20 mouse cellular contexts compared by ENCODE assay signal in the genomic region with DNA sequence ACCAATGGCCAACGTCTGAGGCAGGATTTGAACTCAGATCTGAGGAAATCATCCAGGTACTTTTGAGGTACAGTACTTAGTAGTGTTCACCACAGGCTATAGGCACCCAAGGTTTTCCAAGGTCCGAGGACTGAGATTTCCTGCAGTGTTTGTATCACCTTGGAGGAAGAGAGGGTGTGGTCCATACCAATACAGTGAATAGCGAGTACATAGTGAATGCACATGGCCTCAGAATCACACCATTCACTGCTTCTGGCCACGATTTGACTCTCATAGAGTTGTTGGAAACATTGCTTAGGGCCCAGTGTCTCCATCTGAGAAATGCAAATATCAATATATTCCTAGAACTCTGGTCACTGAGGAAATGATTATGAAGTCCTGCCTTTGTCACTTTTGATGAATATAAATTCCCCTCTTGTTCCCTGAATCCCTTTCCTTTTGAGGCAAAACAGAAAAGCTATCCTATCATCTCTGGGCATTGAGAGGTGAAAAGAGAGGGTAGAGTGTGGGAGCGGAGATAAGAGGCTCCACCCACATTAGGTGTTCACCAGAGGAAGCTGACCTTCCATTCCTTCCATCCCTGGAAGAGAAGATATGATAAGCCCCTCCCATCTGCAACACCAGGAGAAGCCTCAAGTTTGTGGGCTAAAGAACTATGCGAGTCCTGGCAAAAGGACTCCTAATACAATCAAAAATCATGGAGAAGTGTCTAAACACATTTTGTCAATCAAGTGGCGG.
DNase-seq lines count a peak whose midpoint lies in the region; ATAC-seq and TF ChIP-seq lines count a peak whose summit lies in the region.
"Had no signal": no experiment of that assay in that cellular context is flagged by ENCODE, and none has a peak within 500 bp of the region (broad histone marks: within the 10 kb centered on the region; RNA-seq: fewer than 3 reads in every experiment).

No protein-coding gene starts in this region.

- no peaks in the 10 kb centered on the region for H3K9me3 ChIP-seq in megakaryocyte, embryonic 14.5 days
- no peaks in the 10 kb centered on the region for H3K9me3 ChIP-seq in liver, embryonic 14.5 days (ENCODE audit: control insufficient read depth, low read length)
- H3K9me3 ChIP-seq in midbrain, embryonic 11.5 days (ENCODE audit: control insufficient read depth, low read length), result no peaks in the 10 kb centered on the region
- H3K9me3 ChIP-seq: forebrain, embryonic 12.5 days; limb, embryonic 15.5 days; neural tube, embryonic 15.5 days had no signal

- ATAC-seq in megakaryocyte, adult 5-6 weeks (ENCODE audit: poor library complexity, severe bottlenecking), result no peak
- peak; percentile 97 for ATAC-seq in erythroblast, adult 5-6 weeks (replicated peaks; ENCODE audit: low FRiP score, poor library complexity, severe bottlenecking)
- peak; percentile 94 for ATAC-seq in liver, embryonic 14.5 days (ENCODE audit: insufficient read depth)
- no peak for ATAC-seq in midbrain, embryonic 11.5 days (ENCODE audit: low FRiP score)
- no peak for ATAC-seq in frontal cortex, adult (ENCODE audit: low TSS enrichment)

- TF ChIP-seq EP300 in liver, embryonic 14.5 days (IDR thresholded peaks at IDR 0.05; ENCODE audit: low read depth), result peak; percentile 93

- no peaks in the 10 kb centered on the region for H3K27me3 ChIP-seq in megakaryocyte, embryonic 14.5 days (replicated peaks)
- no peaks in the 10 kb centered on the region for H3K27me3 ChIP-seq in liver, embryonic 14.5 days (ENCODE audit: control insufficient read depth, insufficient read depth, low read length)
- no peaks in the 10 kb centered on the region for H3K27me3 ChIP-seq in midbrain, embryonic 11.5 days (ENCODE audit: control insufficient read depth, insufficient read depth, low read length)
- H3K27me3 ChIP-seq: forebrain, embryonic 12.5 days; limb, embryonic 15.5 days; neural tube, embryonic 15.5 days had no signal

- H3K27ac ChIP-seq in liver, embryonic 14.5 days, result peak overlapping the region; percentile 94
- H3K27ac ChIP-seq in midbrain, embryonic 11.5 days (ENCODE audit: low read depth, low read length), result no peak overlapping the region
- H3K27ac ChIP-seq: forebrain, embryonic 12.5 days; limb, embryonic 15.5 days; neural tube, embryonic 15.5 days had no signal

- peak; percentile 82 to 84 (median 83) for DNase-seq in liver, embryonic 14.5 days (ENCODE audit: low read depth in 3 of 3, low spot score in 3 of 3)
- DNase-seq in midbrain, embryonic 11.5 days (ENCODE audit: low spot score, missing footprints), result no peak
- DNase-seq in layer of hippocampus, adult 9-11 months, result no peak
- DNase-seq: adrenal gland, postnatal 10 days; cerebellum, postnatal 10 days; gastrocnemius, postnatal 14 days; kidney, adult 9 months; layer of hippocampus, postnatal 36 days; lung, postnatal 14 days; midbrain, embryonic 14.5 days; right cerebral cortex, postnatal 4 days; thymus, adult 18-20 months had no signal

- H3K4me1 ChIP-seq in megakaryocyte, embryonic 14.5 days, result peaks cover 91% of the 10 kb centered on the region
- H3K4me1 ChIP-seq in liver, embryonic 14.5 days (replicated peaks; ENCODE audit: control insufficient read depth in 2 of 2, insufficient read depth in 2 of 2, low read length in 1 of 2), result peaks cover 64 to 72% of the 10 kb centered on the region in 2 experiments
- H3K4me1 ChIP-seq in midbrain, embryonic 11.5 days (ENCODE audit: control insufficient read depth, insufficient read depth, low read length), result peaks cover 18% of the 10 kb centered on the region

- peak overlapping the region; percentile 62 for H3K4me3 ChIP-seq in megakaryocyte, embryonic 14.5 days (replicated peaks)
- H3K4me3 ChIP-seq in liver, embryonic 14.5 days (ENCODE audit: insufficient read depth in 1 of 2, low read depth in 2 of 2, low read length in 2 of 2), result no peak overlapping the region
- no peak overlapping the region for H3K4me3 ChIP-seq in midbrain, embryonic 11.5 days (ENCODE audit: low read depth, low read length)
- H3K4me3 ChIP-seq: forebrain, embryonic 12.5 days; limb, embryonic 15.5 days; myocyte; neural tube, embryonic 15.5 days had no signal

- H3K9ac ChIP-seq in liver, embryonic 14.5 days (replicated peaks), result no peak overlapping the region; the same call in none of the 2 replicates
- H3K9ac ChIP-seq in midbrain, embryonic 11.5 days (ENCODE audit: low read length), result no peak overlapping the region
- H3K9ac ChIP-seq: forebrain, embryonic 12.5 days; limb, embryonic 15.5 days; neural tube, embryonic 15.5 days had no signal

- 40% methylated on average over 7 of the region's 7 CpGs for WGBS in liver, embryonic 14.5 days (ENCODE audit: insufficient replicate concordance)
- 88% methylated on average over 7 of the region's 7 CpGs for WGBS in midbrain, embryonic 11.5 days

- peak overlapping the region; percentile 61 for H3K4me2 ChIP-seq in liver, embryonic 14.5 days (ENCODE audit: low read depth)
- H3K4me2 ChIP-seq in midbrain, embryonic 11.5 days, result no peak overlapping the region
- H3K4me2 ChIP-seq: forebrain, embryonic 12.5 days; limb, embryonic 15.5 days; neural tube, embryonic 15.5 days had no signal

- TF ChIP-seq CTCF in liver, embryonic 14.5 days (IDR thresholded peaks at IDR 0.05; ENCODE audit: low read depth), result no peak

- H3K36me3 ChIP-seq in megakaryocyte, embryonic 14.5 days (replicated peaks; ENCODE audit: low read length), result peaks cover 44% of the 10 kb centered on the region
- no peaks in the 10 kb centered on the region for H3K36me3 ChIP-seq in liver, embryonic 14.5 days (replicated peaks; ENCODE audit: control insufficient read depth, insufficient read depth, low read depth)
- no peaks in the 10 kb centered on the region for H3K36me3 ChIP-seq in midbrain, embryonic 11.5 days (ENCODE audit: control insufficient read depth, insufficient read depth, low read length)
- H3K36me3 ChIP-seq: forebrain, embryonic 12.5 days; neural tube, embryonic 15.5 days had no signal

Comparison
In these comparisons a context has a peak if more than half of its experiments do, and no peak if none do; other contexts are left out.
1. ATAC-seq: peak in erythroblast, adult 5-6 weeks (single experiment) and liver, embryonic 14.5 days (single experiment); none in megakaryocyte, adult 5-6 weeks (single experiment), midbrain, embryonic 11.5 days (single experiment) and frontal cortex, adult (single experiment).
2. DNase-seq: peak in liver, embryonic 14.5 days (3 of 3); none in midbrain, embryonic 11.5 days (single experiment) and layer of hippocampus, adult 9-11 months (single experiment).